Mouse (Mus musculus): ENCODE measurements at regions not wholly inside any gene's neighbourhood (a gene's known extent, or its start where the extent isn't known, plus 50 kb on each side); places are given as distances from the start of the nearest gene placed in this dataset.

GRCm38 (mm10) chr6:35458250-35458649 is 81.4 kb downstream of the Mtpn start:
- no peak for ATAC-seq (ENCODE audit: low TSS enrichment)

GRCm38 (mm10) chr6:35445007-35445406 is 94.7 kb downstream of the Mtpn start:
- no peak for ATAC-seq (ENCODE audit: low TSS enrichment)

- ATAC-seq (ENCODE audit: low TSS enrichment) = peak; percentile 98
Observed at GRCm38 (mm10) chr6:35426301-35426700, 100.4 kb upstream of the Fam180a start.

GRCm38 (mm10) chr6:35424521-35424920 is 98.6 kb upstream of the Fam180a start:
- no peak for ATAC-seq (ENCODE audit: low TSS enrichment)

- no peak for ATAC-seq (ENCODE audit: low TSS enrichment)
Observed at GRCm38 (mm10) chr6:35420924-35421323, 95.0 kb upstream of the Fam180a start.

- peak; percentile 86 for ATAC-seq (ENCODE audit: low TSS enrichment)
Observed at GRCm38 (mm10) chr6:35405044-35405443, 79.1 kb upstream of the Fam180a start.

- ATAC-seq (ENCODE audit: low TSS enrichment) = no peak
Observed at GRCm38 (mm10) chr6:35403341-35403910, 77.5 kb upstream of the Fam180a start.

GRCm38 (mm10) chr6:35395726-35396125 is 69.8 kb upstream of the Fam180a start:
- ATAC-seq (ENCODE audit: low TSS enrichment) = no peak

- ATAC-seq (ENCODE audit: low TSS enrichment) = no peak
Observed at GRCm38 (mm10) chr6:35388827-35389226, 62.9 kb upstream of the Fam180a start.

GRCm38 (mm10) chr6:35381536-35381935 is 55.6 kb upstream of the Fam180a start:
- peak; percentile 17; the same call in 1 of the 2 replicates for ATAC-seq (ENCODE audit: low TSS enrichment)

- ATAC-seq (ENCODE audit: low TSS enrichment) = peak; percentile 63
Observed at GRCm38 (mm10) chr6:35380721-35381466, 55.0 kb upstream of the Fam180a start.

- ATAC-seq (ENCODE audit: low TSS enrichment) = peak; percentile 87
Observed at GRCm38 (mm10) chr6:35379890-35380289, 53.9 kb upstream of the Fam180a start.

GRCm38 (mm10) chr6:35378851-35379250 is 52.9 kb upstream of the Fam180a start:
- ATAC-seq (ENCODE audit: low TSS enrichment) = no peak

GRCm38 (mm10) chr6:35377535-35377934 is 51.6 kb upstream of the Fam180a start:
- no peak for ATAC-seq (ENCODE audit: low TSS enrichment)

GRCm38 (mm10) chr6:35376526-35376925 is 50.6 kb upstream of the Fam180a start:
- ATAC-seq (ENCODE audit: low TSS enrichment) = no peak
